Mouse (Mus musculus) kidney, adult 2 months (tissue): ENCODE results near the gene Lgi4.

ENCODE experiments used
- CTCF ChIP-seq: fragments of 200-500 bp; conservative IDR thresholded peaks from 2 replicates; pipeline ENCODE4 v1.5.1; 2011; ENCODE audit warnings: low read depth, mild to moderate bottlenecking, control low read depth, low read length, moderate library complexity, mixed read lengths; ENCODE audit not compliant: insufficient read depth, insufficient read length
- POLR2A ChIP-seq: fragments of 200-500 bp; IDR thresholded peaks from one replicate; pipeline ENCODE4 v1.6.1; 2011; ENCODE audit warnings: low read depth, low read length, control low read depth

DNA sequence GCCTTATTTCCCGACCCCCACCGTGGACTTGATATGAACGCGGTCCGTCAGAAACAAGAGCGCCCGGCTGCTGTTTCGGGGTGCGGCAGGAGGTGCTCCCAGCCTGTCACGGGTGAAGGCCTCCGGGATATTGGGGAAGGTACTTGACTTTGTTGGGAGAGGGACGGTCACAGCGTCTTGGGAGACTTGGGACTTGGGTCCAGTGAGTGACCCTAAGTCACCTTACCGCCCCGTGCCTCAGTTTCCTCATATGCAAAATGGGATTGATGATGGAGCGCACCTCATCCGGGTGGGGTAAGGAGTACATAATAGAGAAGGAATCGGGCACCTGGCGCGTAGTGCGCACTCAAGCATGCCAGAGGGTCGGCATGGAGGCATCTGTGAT lies 6.9 kb upstream of the Lgi4 start:
- TF ChIP-seq CTCF (no peak), POLR2A (no peak)
